Mouse (Mus musculus) bone marrow macrophage, adult 2 months (primary cell): ENCODE results near the gene Ptprg.

ENCODE experiments used
- CTCF ChIP-seq: IDR thresholded peaks from 2 replicates; pipeline ENCODE4 v1.5.1; 2012; ENCODE audit warnings: low read depth, mild to moderate bottlenecking, low read length, moderate library complexity
- POLR2A ChIP-seq: IDR thresholded peaks from 2 replicates; pipeline ENCODE4 v1.6.1; 2012; ENCODE audit warnings: mild to moderate bottlenecking, low read depth, low read length, borderline replicate concordance

DNA sequence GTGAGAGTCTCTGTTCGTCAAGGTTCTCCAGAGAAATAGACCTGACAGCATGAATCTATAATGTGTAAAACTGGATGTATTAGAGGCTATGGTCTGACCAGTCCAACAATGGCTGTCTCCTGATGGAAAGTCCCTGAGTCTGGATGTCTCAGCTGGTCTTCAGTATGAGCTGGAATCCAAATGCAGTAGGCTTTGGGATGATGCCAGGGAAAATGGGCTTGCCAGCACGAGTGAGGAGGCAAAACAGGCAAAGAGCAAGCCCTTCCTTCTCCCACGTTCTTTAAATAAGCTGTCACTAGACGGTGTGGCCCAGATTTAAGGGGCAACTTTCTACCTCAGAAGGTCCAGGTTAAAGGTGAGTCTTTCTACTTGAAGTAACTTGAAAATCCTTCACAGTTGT is 609.9 kb downstream of the Ptprg start:
- TF ChIP-seq CTCF (no peak), POLR2A (no peak)
